Mouse (Mus musculus) limb, embryonic 11.5 days (tissue): ENCODE measurements at regions not wholly inside any gene's neighbourhood (a gene's known extent, or its start where the extent isn't known, plus 50 kb on each side); places are given as distances from the start of the nearest gene placed in this dataset.

Experiments used
- ATAC-seq: fragments of 200-750 bp; cut with Nextera tagmentation; 2 replicates; pipeline ENCODE4 v1.8.0; 2017; ENCODE audit warnings: low read depth; ENCODE audit not compliant: insufficient number of reproducible peaks, low FRiP score, low TSS enrichment
- DNase-seq: peaks from one replicate; pipeline ENCODE4 v3.0.0-alpha.2; 2015; ENCODE audit warnings: low spot score
- H3K27ac ChIP-seq: fragments of 300-500 bp; sonication (generic); replicated peaks from 2 replicates; pipeline ENCODE4 v1.5.1; 2014; ENCODE audit warnings: low read depth, mild to moderate bottlenecking, low read length
- H3K27me3 ChIP-seq: fragments of 300-500 bp; sonication (generic); 2 replicates; pipeline ENCODE4 v1.6.1; 2014; ENCODE audit warnings: mild to moderate bottlenecking, low read length, mixed read lengths; ENCODE audit not compliant: control insufficient read depth, insufficient read depth
- H3K36me3 ChIP-seq: fragments of 300-500 bp; sonication (generic); 2 replicates; pipeline ENCODE4 v1.6.1; 2014; ENCODE audit warnings: mild to moderate bottlenecking, low read length, moderate library complexity, mixed read lengths; ENCODE audit not compliant: control insufficient read depth, insufficient read depth
- H3K4me1 ChIP-seq: fragments of 300-500 bp; sonication (generic); 2 replicates; pipeline ENCODE4 v1.6.1; 2014; ENCODE audit warnings: low read length, mixed read lengths; ENCODE audit not compliant: control insufficient read depth, insufficient read depth
- H3K4me2 ChIP-seq: fragments of 300-500 bp; sonication (generic); 2 replicates; pipeline ENCODE4 v1.6.1; 2014; ENCODE audit warnings: low read depth, mild to moderate bottlenecking, moderate library complexity; ENCODE audit not compliant: severe bottlenecking
- H3K4me3 ChIP-seq: fragments of 300-500 bp; sonication (generic); 2 replicates; pipeline ENCODE4 v1.5.1; 2014; ENCODE audit warnings: low read depth, low read length
- H3K9ac ChIP-seq: fragments of 300-500 bp; sonication (generic); 2 replicates; pipeline ENCODE4 v1.6.1; 2014; ENCODE audit warnings: mild to moderate bottlenecking, low read length
- H3K9me3 ChIP-seq: fragments of 300-500 bp; sonication (generic); 2 replicates; pipeline ENCODE4 v1.6.1; 2016; ENCODE audit warnings: low read length; ENCODE audit not compliant: control insufficient read depth
- WGBS: fragments of 180-500 bp; shearing (Covaris S2); extraction: QIAGEN DNeasy Blood & Tissue Kit; methylation state at CpG from one replicate; pipeline ENCODE4 v1.1.7; 2014; 5-methylcytosine and 5-hydroxymethylcytosine counted together

- Histone ChIP-seq H3K27ac (no peak overlapping the region), H3K36me3 (no peaks in the 10 kb centered on the region), H3K9me3 (no peaks in the 10 kb centered on the region), H3K4me3 (no peak overlapping the region), H3K9ac (no peak overlapping the region), H3K4me2 (no peak overlapping the region), H3K27me3 (no peaks in the 10 kb centered on the region), H3K4me1 (peaks cover 16% of the 10 kb centered on the region; the same call in 1 of the 2 replicates)
- no peak for ATAC-seq
- WGBS, result 49% methylated on average over 5 of the region's 5 CpGs
- DNase-seq, result no peak
Measured at GRCm38 (mm10) chr10:39224449-39225094, 61.0 kb upstream of the Ccn6 start.

DNA sequence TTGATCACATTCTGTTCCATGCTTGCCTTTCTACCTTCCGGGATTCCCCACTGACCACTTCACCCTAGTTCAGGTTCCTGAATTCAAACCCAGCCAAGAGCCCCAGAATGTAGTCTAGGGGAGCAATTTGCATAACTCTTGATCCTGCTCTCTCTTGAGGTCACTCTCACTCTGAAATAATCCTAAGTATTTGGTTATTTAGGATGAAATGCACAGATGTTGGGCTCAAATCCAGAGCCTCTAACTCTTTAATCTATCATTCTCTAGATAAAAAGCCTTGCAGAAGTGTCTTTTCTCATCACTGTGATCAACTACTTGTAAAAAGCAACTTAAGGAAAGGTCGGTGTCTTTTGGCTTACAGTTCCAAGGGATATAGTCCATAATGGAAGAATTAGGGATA, 57.4 kb upstream of the Ccn6 start:
- no peak for DNase-seq
- Histone ChIP-seq H3K9me3 (peaks cover 2% of the 10 kb centered on the region; the same call in 1 of the 2 replicates), H3K9ac (no peak overlapping the region), H3K4me3 (no peak overlapping the region), H3K27me3 (no peaks in the 10 kb centered on the region), H3K27ac (no peak overlapping the region), H3K4me1 (peaks cover 6% of the 10 kb centered on the region; the same call in 1 of the 2 replicates), H3K36me3 (no peaks in the 10 kb centered on the region), H3K4me2 (no peak overlapping the region)
- no peak for ATAC-seq
- WGBS, result over 99% methylated on average over 2 of the region's 2 CpGs

DNA sequence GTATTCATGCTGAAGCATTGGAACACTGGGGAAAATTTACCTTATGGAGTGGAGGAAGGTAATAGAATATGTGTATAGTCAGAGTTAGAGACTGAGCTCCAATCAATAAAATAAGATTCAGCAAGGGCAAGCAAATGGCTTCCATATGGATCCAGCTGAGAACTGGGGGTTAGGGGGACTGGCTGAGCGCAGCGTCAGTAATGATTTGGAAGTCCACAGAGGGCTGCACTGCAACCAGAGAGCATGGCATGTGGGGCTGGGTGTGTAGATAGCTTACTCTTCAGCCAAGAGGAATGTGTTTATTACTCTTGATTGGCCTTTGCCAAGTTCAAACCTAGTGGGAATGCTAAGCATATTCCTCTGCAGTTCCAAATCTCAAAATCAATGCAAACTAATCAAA, 55.8 kb upstream of the Ccn6 start:
- peaks cover 2% of the 10 kb centered on the region; the same call in 1 of the 2 replicates for H3K9me3 ChIP-seq
- H3K36me3 ChIP-seq, result no peaks in the 10 kb centered on the region
- no peak overlapping the region for H3K9ac ChIP-seq
- peaks cover 6% of the 10 kb centered on the region; the same call in 1 of the 2 replicates for H3K4me1 ChIP-seq
- no peak overlapping the region for H3K4me2 ChIP-seq
- ATAC-seq, result 0 out of 2 replicates have a peak, but pooled peaks have one; percentile 39
- H3K27ac ChIP-seq, result no peak overlapping the region
- 20% methylated on average over 2 of the region's 2 CpGs for WGBS
- no peak for DNase-seq
- H3K27me3 ChIP-seq, result no peaks in the 10 kb centered on the region
- no peak overlapping the region for H3K4me3 ChIP-seq

DNA sequence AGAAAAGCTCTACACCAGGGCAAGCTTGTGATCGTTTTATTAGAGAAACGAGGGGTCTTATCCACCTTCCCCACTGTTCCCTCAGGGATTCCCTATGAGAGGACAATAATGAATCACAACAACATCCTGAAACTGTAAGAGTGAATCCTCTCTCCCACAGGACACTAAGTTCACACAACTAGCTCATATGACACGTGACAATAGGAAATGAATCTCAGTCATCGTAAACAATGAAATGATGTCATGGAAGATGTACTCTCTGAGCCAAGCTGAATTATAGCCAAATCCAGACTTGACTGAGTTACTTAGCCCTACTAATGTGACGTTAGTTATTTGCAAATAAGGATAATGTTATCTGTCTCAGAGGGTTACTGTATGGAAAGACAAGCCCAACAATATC, 54.6 kb upstream of the Ccn6 start:
- Histone ChIP-seq H3K9ac (no peak overlapping the region), H3K4me3 (no peak overlapping the region), H3K36me3 (no peaks in the 10 kb centered on the region), H3K9me3 (peaks cover 2% of the 10 kb centered on the region; the same call in 1 of the 2 replicates), H3K4me2 (no peak overlapping the region), H3K4me1 (peaks cover 4% of the 10 kb centered on the region; the same call in 1 of the 2 replicates), H3K27ac (no peak overlapping the region), H3K27me3 (no peaks in the 10 kb centered on the region)
- ATAC-seq (no peak), DNase-seq (no peak)
- WGBS, result 93% methylated on average over 5 of the region's 5 CpGs

GRCm38 (mm10) chr10:39216142-39216904, 52.7 kb upstream of the Ccn6 start:
- H3K27me3 ChIP-seq, result no peaks in the 10 kb centered on the region
- H3K36me3 ChIP-seq, result no peaks in the 10 kb centered on the region
- H3K9ac ChIP-seq, result no peak overlapping the region
- H3K4me3 ChIP-seq, result no peak overlapping the region
- peaks cover 2% of the 10 kb centered on the region; the same call in 1 of the 2 replicates for H3K9me3 ChIP-seq
- no peak for ATAC-seq
- peaks cover 4% of the 10 kb centered on the region; the same call in 1 of the 2 replicates for H3K4me1 ChIP-seq
- DNase-seq, result no peak
- 78% methylated on average over 14 of the region's 14 CpGs for WGBS
- no peak overlapping the region for H3K4me2 ChIP-seq
- no peak overlapping the region for H3K27ac ChIP-seq

- WGBS, result 86% methylated on average over 4 of the region's 4 CpGs
- peaks cover 2% of the 10 kb centered on the region; the same call in 1 of the 2 replicates for H3K9me3 ChIP-seq
- no peak overlapping the region for H3K4me3 ChIP-seq
- H3K4me1 ChIP-seq, result peaks cover under 1% of the 10 kb centered on the region; the same call in 1 of the 2 replicates
- H3K27ac ChIP-seq, result no peak overlapping the region
- ATAC-seq (no peak), DNase-seq (no peak)
- H3K27me3 ChIP-seq, result no peaks in the 10 kb centered on the region
- no peak overlapping the region for H3K4me2 ChIP-seq
- no peaks in the 10 kb centered on the region for H3K36me3 ChIP-seq
- no peak overlapping the region for H3K9ac ChIP-seq
Measured at GRCm38 (mm10) chr10:39214563-39214962, 51.0 kb upstream of the Ccn6 start.
